Mouse (Mus musculus): ENCODE measurements around the gene Retreg3.

DNA sequence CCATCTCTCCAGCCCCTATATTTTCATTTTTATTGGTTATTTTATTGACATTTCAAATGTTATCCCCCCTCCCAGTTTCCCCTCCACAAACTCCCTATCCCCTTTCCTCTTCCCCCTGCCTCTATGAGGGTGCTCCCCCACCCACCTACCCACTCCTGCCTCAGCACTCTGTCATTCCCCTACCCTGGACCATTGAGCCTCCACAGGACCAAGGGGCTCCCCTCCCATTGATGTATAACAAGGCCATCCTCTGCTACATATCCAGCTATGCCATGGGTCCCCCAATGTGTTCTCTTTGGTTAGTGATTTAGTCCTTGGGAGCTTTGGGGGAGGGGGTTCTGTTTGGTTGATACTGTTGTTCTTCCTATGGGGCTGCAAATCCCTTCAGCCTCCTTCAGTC, 35.0 kb upstream of the Retreg3 start:
- TF ChIP-seq CTCF (IDR thresholded peaks at IDR 0.05; ENCODE audit: borderline replicate concordance, extremely low read depth, insufficient read depth, insufficient read length) (no peak), POLR2A (IDR thresholded peaks at IDR 0.05; ENCODE audit: borderline replicate concordance, extremely low read depth, insufficient read depth, insufficient read length, poor library complexity, severe bottlenecking) (no peak)
